Mouse (Mus musculus): ENCODE measurements around the gene Scgb3a1.
A peak's percentile ranks its signal among the peaks of the same experiment; 100 is the strongest.

Scgb3a1 gene

GRCm38 (mm10) chr11:49663310-49663709 is at the start of gene Scgb3a1:
Scgb3a1 (plus strand) TSS chr11:49663610.
- DNase-seq (ENCODE audit: low spot score in 2 of 2), result no peak

DNA sequence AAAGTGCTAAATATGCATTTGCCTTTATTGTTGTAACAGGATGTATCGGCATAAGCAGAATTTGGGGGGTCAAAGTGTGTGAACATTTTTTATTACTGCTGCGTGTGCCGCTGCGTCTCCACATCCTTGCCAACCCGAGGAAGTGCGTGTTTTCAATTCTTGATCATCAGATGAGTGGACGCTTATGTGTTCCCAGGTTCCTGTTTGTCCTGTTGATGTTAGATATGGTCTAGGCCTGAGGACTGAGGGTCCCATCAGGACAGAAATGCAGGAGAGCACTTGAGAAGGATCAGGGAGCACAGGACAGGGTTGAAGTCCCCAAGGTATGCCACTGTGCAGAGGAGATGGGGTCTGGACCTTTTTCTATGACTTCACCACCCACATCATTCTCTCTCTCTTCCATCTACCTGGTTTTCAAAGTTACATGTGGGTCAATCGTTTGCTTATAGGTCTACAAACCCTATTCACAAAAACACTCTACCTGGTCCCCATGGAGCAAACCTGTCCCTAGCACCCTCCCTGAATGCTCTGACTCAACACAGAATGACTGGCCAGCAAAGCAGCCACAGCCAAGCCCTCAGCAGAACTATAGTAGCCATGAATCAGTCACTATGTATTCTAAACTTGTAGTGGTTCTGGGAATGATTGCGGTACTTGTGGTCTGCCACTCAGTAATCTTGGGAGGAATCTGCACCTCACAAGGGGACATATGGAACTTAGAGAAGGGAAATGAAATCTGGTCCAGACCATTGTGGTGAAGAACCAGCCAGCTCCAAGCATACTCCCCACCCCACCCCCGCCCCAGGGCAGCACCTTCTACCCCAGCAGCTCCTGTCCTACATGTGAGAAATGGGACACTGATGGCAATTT is 47.3 kb upstream of the Scgb3a1 start:
- no peak for DNase-seq (ENCODE audit: low spot score in 2 of 2)

DNA sequence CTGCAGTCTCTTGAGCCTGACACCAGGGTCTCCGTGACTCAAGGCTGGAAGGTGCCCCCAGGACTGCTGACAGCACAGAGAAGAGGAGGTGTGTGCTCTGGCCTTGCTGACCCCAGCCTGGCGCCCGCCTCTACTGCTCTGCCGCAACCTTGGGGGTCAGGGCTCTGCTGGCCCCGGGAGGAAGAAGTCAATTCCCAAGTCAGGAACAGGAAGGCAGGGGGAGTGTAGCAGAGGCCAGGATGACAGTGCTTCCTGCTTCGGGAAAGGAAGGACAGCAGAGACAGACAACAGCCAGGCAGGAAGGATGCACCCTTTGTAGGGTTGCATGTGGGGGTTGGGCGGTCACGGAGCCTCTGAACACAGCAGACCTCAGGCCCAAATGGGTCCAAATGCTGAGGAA is 44.9 kb upstream of the Scgb3a1 start:
- no peak for DNase-seq (ENCODE audit: low spot score in 2 of 2)

DNA sequence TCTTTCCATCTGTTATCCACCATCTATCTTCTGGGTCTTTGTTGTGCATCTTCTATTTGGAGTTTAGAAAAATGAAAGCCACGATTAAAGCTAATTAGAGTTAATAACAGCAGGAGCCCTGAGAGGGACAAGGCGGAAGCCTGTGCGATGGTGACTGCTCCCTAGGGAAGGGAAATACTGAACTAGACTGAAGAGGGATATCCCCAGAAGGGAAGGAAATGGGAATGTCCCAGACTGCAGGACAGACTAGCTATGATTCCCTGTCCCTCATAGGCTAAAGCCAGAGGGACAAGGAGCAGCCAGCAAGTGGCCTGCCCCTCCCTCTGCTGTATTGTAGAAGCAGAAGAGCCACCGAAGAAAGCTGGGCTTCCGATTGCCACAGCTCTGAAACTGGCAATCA is 41.5 kb upstream of the Scgb3a1 start:
- no peak for DNase-seq (ENCODE audit: low spot score in 2 of 2)

GRCm38 (mm10) chr11:49624156-49624555 is 39.3 kb upstream of the Scgb3a1 start:
- no peak for DNase-seq (ENCODE audit: low spot score in 2 of 2)

- no peak for DNase-seq (ENCODE audit: low spot score in 2 of 2)
Observed at GRCm38 (mm10) chr11:49625863-49626262, 37.5 kb upstream of the Scgb3a1 start.

DNA sequence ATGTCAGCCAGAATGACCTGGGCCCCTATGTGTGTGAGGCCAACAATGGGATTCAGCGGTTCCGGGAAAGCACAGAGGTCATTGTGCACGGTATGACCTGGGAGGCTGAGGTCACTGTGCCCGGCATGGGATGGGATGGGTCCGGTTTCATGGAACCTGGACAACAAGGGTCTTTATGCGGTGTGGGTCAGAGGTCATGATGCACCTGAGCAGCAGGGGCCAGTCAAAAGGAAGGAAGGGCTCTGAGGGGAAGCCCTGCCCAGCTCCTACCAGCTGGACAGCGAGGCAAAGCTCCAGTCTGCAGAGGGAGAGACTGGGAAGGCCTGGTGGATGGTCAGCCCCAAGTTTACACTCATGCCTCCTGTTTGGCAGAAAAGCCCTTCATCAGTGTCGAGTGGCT is 36.7 kb upstream of the Scgb3a1 start:
- no peak for DNase-seq (ENCODE audit: low spot score in 2 of 2)

GRCm38 (mm10) chr11:49631154-49631553 is 32.3 kb upstream of the Scgb3a1 start:
- DNase-seq (ENCODE audit: low spot score in 2 of 2), result no peak

GRCm38 (mm10) chr11:49632256-49632655 is 31.2 kb upstream of the Scgb3a1 start:
- DNase-seq (ENCODE audit: low spot score in 2 of 2), result no peak

GRCm38 (mm10) chr11:49634101-49634500 is 29.3 kb upstream of the Scgb3a1 start:
- no peak for DNase-seq (ENCODE audit: low spot score in 2 of 2)

GRCm38 (mm10) chr11:49635671-49636070 is 27.7 kb upstream of the Scgb3a1 start:
- DNase-seq (ENCODE audit: low spot score in 2 of 2), result no peak

- DNase-seq (ENCODE audit: low spot score in 2 of 2), result no peak
Observed at GRCm38 (mm10) chr11:49636449-49636848, 27.0 kb upstream of the Scgb3a1 start.

DNA sequence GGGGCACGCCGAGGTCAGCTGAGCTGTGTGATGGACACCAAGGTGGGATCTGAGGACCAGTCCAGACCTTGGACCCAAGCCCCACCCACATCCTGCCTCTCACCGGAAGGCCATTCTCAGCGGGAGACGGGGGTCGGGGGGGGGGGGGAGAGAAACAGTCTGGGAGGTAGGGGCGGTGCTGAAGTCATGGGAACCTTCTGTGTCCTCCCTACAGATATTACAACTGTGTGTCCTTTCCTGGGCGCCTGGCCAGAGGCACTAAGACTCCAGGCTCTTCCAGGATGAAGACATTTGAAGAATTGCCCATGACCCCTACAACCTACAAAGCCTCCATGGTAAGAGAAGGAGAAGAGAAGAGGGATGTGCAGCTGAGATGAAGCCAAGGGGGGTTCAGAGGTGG is 17.7 kb upstream of the Scgb3a1 start:
- no peak for DNase-seq (ENCODE audit: low spot score in 2 of 2)

DNA sequence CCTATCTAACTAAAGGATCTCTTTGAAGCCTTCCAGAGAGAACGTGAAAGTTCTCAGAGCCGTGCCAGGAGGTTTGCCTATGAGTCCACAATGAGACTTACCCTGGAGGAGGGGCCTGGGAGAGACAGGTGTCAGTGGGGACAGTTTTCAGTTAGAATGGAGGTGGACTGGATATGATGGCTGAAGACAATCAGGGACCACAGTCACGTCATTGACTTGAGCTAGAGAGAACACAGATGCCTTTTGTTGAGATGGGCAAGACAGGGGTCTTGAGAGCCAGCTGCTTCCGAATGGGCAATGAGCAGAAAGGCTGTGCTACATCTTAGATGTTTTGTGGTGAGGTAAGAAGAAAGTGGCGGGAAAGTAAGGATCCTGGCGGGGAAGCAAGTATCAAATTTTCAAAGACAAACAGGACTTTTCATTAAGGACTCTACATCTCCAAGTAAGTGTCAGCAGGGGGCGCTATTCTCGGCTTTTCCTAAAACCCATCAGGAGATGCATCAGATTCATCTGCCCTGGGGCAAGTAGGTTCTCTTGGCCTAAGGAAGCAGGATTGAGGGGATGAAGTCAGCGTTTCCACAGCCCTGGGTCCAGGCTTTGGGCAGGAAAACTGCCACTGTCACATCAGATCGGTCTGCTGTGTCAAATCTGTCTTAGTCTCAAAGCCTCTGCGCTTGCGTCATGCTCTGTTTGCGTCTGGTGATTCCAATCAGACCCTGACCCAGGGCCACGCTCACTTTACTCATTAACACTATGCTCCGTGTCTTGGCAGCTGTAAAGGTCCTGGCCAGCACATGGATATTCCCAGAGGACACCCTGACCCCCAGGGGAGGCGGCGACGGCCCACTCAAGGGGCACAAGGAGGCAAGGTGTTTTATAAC is 13.1 kb upstream of the Scgb3a1 start:
- DNase-seq (ENCODE audit: low spot score in 2 of 2), result no peak

- DNase-seq (ENCODE audit: low spot score in 2 of 2), result no peak
Observed at GRCm38 (mm10) chr11:49650994-49651761, 12.2 kb upstream of the Scgb3a1 start.

GRCm38 (mm10) chr11:49651762-49652322 is 11.6 kb upstream of the Scgb3a1 start:
- no peak for DNase-seq (ENCODE audit: low spot score in 2 of 2)

DNA sequence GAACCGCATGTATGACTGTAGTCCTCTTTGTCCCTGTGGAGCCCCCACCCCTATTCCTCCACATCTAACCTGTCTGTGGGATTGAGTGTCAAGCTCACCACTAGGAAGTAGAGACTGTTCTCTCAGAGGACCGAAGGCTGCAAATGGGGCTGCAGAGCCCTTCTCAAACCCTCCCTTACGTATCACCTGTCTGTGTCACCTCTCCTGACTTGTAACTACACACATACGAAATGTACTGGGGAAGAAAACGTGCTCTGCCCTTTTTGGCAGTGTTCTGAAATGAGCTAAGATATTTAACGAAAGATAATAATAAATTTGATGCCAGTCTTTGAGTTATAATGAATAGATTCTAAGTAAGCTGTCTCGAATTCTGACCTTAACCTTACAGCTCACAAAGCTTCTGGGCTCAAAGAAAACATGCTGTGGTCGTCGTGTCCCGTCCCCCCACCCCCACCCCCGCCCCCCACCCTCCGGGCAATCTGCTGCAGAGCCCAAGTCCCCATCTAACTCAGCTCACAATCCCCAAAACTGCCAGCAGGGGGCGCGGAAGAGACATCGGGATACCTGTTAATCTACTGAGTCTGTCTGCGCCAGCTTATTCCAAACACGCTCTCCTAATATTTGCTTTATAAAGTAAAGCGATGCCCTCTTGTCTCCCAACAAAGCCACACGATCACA is 10.9 kb upstream of the Scgb3a1 start:
- peak; percentile 51 to 77 for DNase-seq (ENCODE audit: low spot score in 2 of 2)

DNA sequence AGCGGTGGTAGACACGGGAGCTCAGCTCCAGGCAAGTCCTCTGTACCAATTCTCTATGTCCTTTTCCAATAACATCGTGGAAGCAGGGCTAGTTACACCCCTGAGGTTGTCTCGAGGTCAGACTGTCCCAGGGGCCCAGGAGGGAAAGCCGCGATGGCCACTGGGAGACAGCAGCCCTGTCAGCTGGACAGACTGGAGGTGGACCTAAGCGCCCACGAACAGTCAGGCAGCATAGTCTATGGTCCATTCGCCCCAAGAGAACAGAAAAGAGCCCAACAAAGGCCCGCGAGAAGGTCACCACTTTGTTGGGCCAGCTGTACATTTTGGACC is 10.4 kb upstream of the Scgb3a1 start:
- DNase-seq (ENCODE audit: low spot score in 2 of 2), result no peak

GRCm38 (mm10) chr11:49654651-49655050 is 8.8 kb upstream of the Scgb3a1 start:
- no peak for DNase-seq (ENCODE audit: low spot score in 2 of 2)

GRCm38 (mm10) chr11:49655501-49655900 is 7.9 kb upstream of the Scgb3a1 start:
- no peak for DNase-seq (ENCODE audit: low spot score in 2 of 2)

DNA sequence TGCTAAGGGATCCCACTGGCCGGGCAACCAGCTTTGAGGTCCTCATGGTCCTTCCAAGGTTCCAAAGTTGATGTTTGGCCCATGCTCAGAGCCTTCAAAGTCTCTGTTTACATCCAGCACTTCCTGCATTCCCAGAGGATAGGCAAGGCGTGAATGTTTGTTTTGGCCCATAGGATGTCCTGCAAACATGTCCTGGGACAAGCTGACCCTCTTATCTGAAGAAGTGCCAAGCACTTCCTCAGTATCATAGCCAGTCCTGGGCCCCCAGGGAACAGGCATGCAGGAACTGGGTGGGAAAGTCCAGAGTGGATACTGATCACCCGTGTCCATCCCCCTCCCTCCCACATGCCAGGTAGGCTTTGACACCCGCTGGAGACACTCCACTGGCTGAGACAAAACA is 5.3 kb upstream of the Scgb3a1 start:
- no peak for DNase-seq (ENCODE audit: low spot score in 2 of 2)
